8 mouse cellular contexts compared by ENCODE assay signal in the genomic region with DNA sequence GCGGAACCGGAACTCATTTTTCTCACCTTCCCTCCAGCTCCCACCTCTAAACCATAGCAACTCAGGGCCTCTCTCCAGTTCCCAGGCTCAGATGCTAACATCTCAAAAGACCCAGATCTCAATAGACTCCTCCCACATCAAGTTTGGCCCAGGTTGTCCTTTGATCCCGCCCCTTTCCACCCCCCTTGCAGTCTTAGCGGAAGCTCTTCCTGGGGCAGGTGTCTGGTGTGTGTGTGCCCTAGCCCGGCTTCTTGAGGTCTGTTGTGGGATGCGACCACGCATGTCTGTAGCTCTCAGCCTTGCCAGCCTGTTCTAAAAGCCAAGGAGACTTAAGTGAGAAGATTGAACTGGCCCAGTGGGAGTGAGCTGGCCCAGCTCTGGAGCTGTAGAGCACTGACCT. TPM values are rescaled to one million over a fixed set of nuclear protein-coding genes. Genes with fewer than 3 reads are reported as not detected.
DNase-seq lines count a peak whose midpoint lies in the region; ATAC-seq and TF ChIP-seq lines count a peak whose summit lies in the region.

No protein-coding gene starts in this region.

- H3K4me1 ChIP-seq in liver, adult 2 months (ENCODE audit: control insufficient read depth, insufficient read depth, low read length), result peaks cover 8% of the 10 kb centered on the region; the same call in 1 of the 2 replicates
- H3K4me1 ChIP-seq in embryonic facial prominence, embryonic 14.5 days (ENCODE audit: control insufficient read depth, insufficient read depth, low read length), result peaks cover 21% of the 10 kb centered on the region
- H3K4me1 ChIP-seq in limb, embryonic 11.5 days (ENCODE audit: control insufficient read depth, insufficient read depth, low read length), result peaks cover 31% of the 10 kb centered on the region

- peaks cover 20% of the 10 kb centered on the region; the same call in 1 of the 2 replicates for H3K79me2 ChIP-seq in liver, adult 2 months (ENCODE audit: control insufficient read depth, insufficient read depth, low read length)

- H3K36me3 ChIP-seq in liver, adult 2 months (ENCODE audit: control insufficient read depth, insufficient read depth, low read length), result peaks cover 23% of the 10 kb centered on the region
- peaks cover 88% of the 10 kb centered on the region for H3K36me3 ChIP-seq in embryonic facial prominence, embryonic 14.5 days (ENCODE audit: control insufficient read depth, insufficient read depth, low read length)
- H3K36me3 ChIP-seq in limb, embryonic 11.5 days (ENCODE audit: control insufficient read depth, insufficient read depth, low read length), result peaks cover 51% of the 10 kb centered on the region

- 0 out of 2 replicates have a peak overlapping the region, but pooled peaks have one; percentile 3 for H3K9ac ChIP-seq in liver, adult 2 months (ENCODE audit: low read depth, low read length)
- peak overlapping the region; percentile 34 for H3K9ac ChIP-seq in embryonic facial prominence, embryonic 14.5 days (ENCODE audit: low read depth, low read length)
- H3K9ac ChIP-seq in limb, embryonic 11.5 days (ENCODE audit: low read length), result peak overlapping the region; percentile 4; the same call in 1 of the 2 replicates

- no peak overlapping the region for H3K4me3 ChIP-seq in liver, adult 2 months (ENCODE audit: insufficient read depth, low read depth, low read length)
- peak overlapping the region; percentile 32 for H3K4me3 ChIP-seq in embryonic facial prominence, embryonic 14.5 days (ENCODE audit: low read depth, low read length)
- H3K4me3 ChIP-seq in limb, embryonic 11.5 days (ENCODE audit: low read depth, low read length), result no peak overlapping the region

- no peak for TF ChIP-seq CTCF in liver, adult 2 months (IDR thresholded peaks at IDR 0.05; ENCODE audit: low read depth, low read length)

- TF ChIP-seq POLR2A in liver, adult 2 months (IDR thresholded peaks at IDR 0.05; ENCODE audit: extremely low read depth, insufficient read depth, low read length), result no peak

- no peaks in the 10 kb centered on the region for H3K27me3 ChIP-seq in liver, adult 2 months (ENCODE audit: control insufficient read depth, insufficient read depth, low read length)
- H3K27me3 ChIP-seq in embryonic facial prominence, embryonic 14.5 days (replicated peaks; ENCODE audit: control insufficient read depth, insufficient read depth, low read length), result no peaks in the 10 kb centered on the region
- no peaks in the 10 kb centered on the region for H3K27me3 ChIP-seq in limb, embryonic 11.5 days (ENCODE audit: control insufficient read depth, insufficient read depth, low read length)

- ATAC-seq in embryonic facial prominence, embryonic 14.5 days (ENCODE audit: low read depth), result no peak
- no peak for ATAC-seq in limb, embryonic 11.5 days (ENCODE audit: insufficient number of reproducible peaks, low FRiP score, low TSS enrichment, low read depth)
- ATAC-seq in monocyte, adult 5-6 weeks (replicated peaks; ENCODE audit: insufficient number of reproducible peaks, low FRiP score, low TSS enrichment, poor library complexity, severe bottlenecking), result peak; percentile 9; the same call in 1 of the 2 replicates

- H3K27ac ChIP-seq in liver, adult 2 months (replicated peaks; ENCODE audit: insufficient read depth, low read depth, low read length), result peak overlapping the region; percentile 35
- no peak overlapping the region for H3K27ac ChIP-seq in embryonic facial prominence, embryonic 14.5 days (replicated peaks; ENCODE audit: low read depth, low read length)
- H3K27ac ChIP-seq in limb, embryonic 11.5 days (replicated peaks; ENCODE audit: low read depth, low read length), result no peak overlapping the region; the same call in 1 of the 2 replicates

- 46% methylated on average over 7 of the region's 7 CpGs for WGBS in liver, adult 2 months
- 36% methylated on average over 7 of the region's 7 CpGs for WGBS in embryonic facial prominence, embryonic 14.5 days
- 41% methylated on average over 7 of the region's 7 CpGs for WGBS in limb, embryonic 11.5 days

- H3K9me3 ChIP-seq in embryonic facial prominence, embryonic 14.5 days (ENCODE audit: control insufficient read depth, low read length), result no peaks in the 10 kb centered on the region
- H3K9me3 ChIP-seq in limb, embryonic 11.5 days (ENCODE audit: control insufficient read depth, low read length), result no peaks in the 10 kb centered on the region

- no peak for DNase-seq in liver, adult 2 months (ENCODE audit: extremely low read depth, low read depth, low spot score)
- DNase-seq in liver, result no peak
- no peak for DNase-seq in embryonic facial prominence, embryonic 14.5 days (ENCODE audit: low spot score)
- DNase-seq in limb, embryonic 11.5 days (ENCODE audit: low spot score), result no peak
- DNase-seq in frontal cortex, postnatal 25 days (ENCODE audit: low spot score in 2 of 2), result no peak
- no peak for DNase-seq in adrenal gland, postnatal 14 days
- DNase-seq in right cerebral cortex, postnatal 10 days (ENCODE audit: low spot score in 2 of 2), result no peak

- H3K4me2 ChIP-seq in embryonic facial prominence, embryonic 14.5 days (ENCODE audit: low read depth, low read length), result peak overlapping the region; percentile 55
- peak overlapping the region; percentile 40 for H3K4me2 ChIP-seq in limb, embryonic 11.5 days (ENCODE audit: low read depth, severe bottlenecking)

RNA-seq across cellular contexts. Expression of gene Setd1b, which starts 8.6 kb away (rescaled TPM):
- total RNA-seq in liver, adult 2 months (2014; rRNA removed), result 1.8 and 3.8 TPM in 2 replicates
- 6.0 and 7.2 TPM in 2 replicates for polyA plus RNA-seq in liver, adult 2 months (2012; rRNA removed)
- 9.8 and 9.9 TPM in 2 replicates for polyA plus RNA-seq in embryonic facial prominence, embryonic 14.5 days (2014; fragmentation: Nextera tagmentation; extraction: Ambion mirVana)
- polyA plus RNA-seq in limb, embryonic 11.5 days (2014; fragmentation: Nextera tagmentation; extraction: Ambion mirVana), result 12.0 and 14.0 TPM in 2 replicates
- total RNA-seq in monocyte, adult 5-6 weeks (2017), result 2.4 to 15.3 TPM (median 3.2 TPM) in 3 replicates
- 25.5 and 29.7 TPM in 2 replicates for total RNA-seq in adrenal gland, postnatal 14 days (2021)

RNA-seq across cellular contexts. Expression of gene Rhof, which starts 18.1 kb away (rescaled TPM):
- 0.09 and 0.87 TPM in 2 replicates for total RNA-seq in liver, adult 2 months (2014; rRNA removed)
- polyA plus RNA-seq in liver, adult 2 months (2012; rRNA removed), result 0.61 and 0.86 TPM in 2 replicates
- 4.1 and 5.2 TPM in 2 replicates for polyA plus RNA-seq in embryonic facial prominence, embryonic 14.5 days (2014; fragmentation: Nextera tagmentation; extraction: Ambion mirVana)
- polyA plus RNA-seq in limb, embryonic 11.5 days (2014; fragmentation: Nextera tagmentation; extraction: Ambion mirVana), result 2.9 and 3.6 TPM in 2 replicates
- 18.8 to 40.6 TPM (median 30.1 TPM) in 3 replicates for total RNA-seq in monocyte, adult 5-6 weeks (2017)
- total RNA-seq in adrenal gland, postnatal 14 days (2021), result 0.89 and 4.2 TPM in 2 replicates

RNA-seq across cellular contexts. Expression of gene Psmd9, which starts 18.6 kb away (rescaled TPM):
- total RNA-seq in liver, adult 2 months (2014; rRNA removed), result 29.8 and 39.8 TPM in 2 replicates
- 26.4 and 28.5 TPM in 2 replicates for polyA plus RNA-seq in liver, adult 2 months (2012; rRNA removed)
- 49.5 and 58.1 TPM in 2 replicates for polyA plus RNA-seq in embryonic facial prominence, embryonic 14.5 days (2014; fragmentation: Nextera tagmentation; extraction: Ambion mirVana)
- polyA plus RNA-seq in limb, embryonic 11.5 days (2014; fragmentation: Nextera tagmentation; extraction: Ambion mirVana), result 82.6 and 85.8 TPM in 2 replicates
- 16.7 to 38.7 TPM (median 18.9 TPM) in 3 replicates for total RNA-seq in monocyte, adult 5-6 weeks (2017)
- 25.6 and 28.6 TPM in 2 replicates for total RNA-seq in adrenal gland, postnatal 14 days (2021)

RNA-seq across cellular contexts. Expression of gene Hpd, which starts 31.9 kb away (rescaled TPM):
- 3,614 and 3,656 TPM in 2 replicates for total RNA-seq in liver, adult 2 months (2014; rRNA removed)
- 3,813 and 5,374 TPM in 2 replicates for polyA plus RNA-seq in liver, adult 2 months (2012; rRNA removed)
- polyA plus RNA-seq in embryonic facial prominence, embryonic 14.5 days (2014; fragmentation: Nextera tagmentation; extraction: Ambion mirVana), result not detected in 2 replicates
- not detected in 2 replicates for polyA plus RNA-seq in limb, embryonic 11.5 days (2014; fragmentation: Nextera tagmentation; extraction: Ambion mirVana)
- not detected in 3 replicates for total RNA-seq in monocyte, adult 5-6 weeks (2017)
- total RNA-seq in adrenal gland, postnatal 14 days (2021), result 9.9 and 203 TPM in 2 replicates
